Mouse (Mus musculus) T-helper 1 cell (primary cell): ENCODE measurements around the gene Rbbp8nl.

Experiments used
- in situ Hi-C: fragments of 300-600 bp; cut with MboI, MseI; formaldehyde crosslinking; loops from one replicate; pipeline ENCODE4 v1.15.1; 2025; ENCODE audit warnings: high pct_unique_total_duplicates

Gene Rbbp8nl

DNA sequence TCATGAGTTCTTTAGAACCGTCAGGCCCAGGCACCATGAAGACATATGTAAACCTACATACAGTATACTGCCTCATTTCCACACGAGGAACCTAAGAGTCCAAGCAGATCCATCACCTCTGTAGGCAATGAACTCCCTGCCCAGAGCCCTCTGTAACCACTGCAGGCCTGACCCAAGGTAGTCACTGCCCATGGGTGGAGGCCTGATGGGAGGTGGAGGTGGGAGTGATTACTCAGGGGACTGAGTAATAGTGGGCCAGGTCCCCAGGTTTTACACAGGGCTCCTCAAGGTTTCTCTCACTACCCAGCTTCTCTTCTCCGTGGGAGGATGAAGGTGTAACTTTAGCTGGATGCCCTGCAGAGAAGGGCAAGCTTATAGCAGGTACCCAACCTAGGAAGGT, 60.5 kb downstream of the Rbbp8nl start:
- in situ Hi-C loops = no loop called here

DNA sequence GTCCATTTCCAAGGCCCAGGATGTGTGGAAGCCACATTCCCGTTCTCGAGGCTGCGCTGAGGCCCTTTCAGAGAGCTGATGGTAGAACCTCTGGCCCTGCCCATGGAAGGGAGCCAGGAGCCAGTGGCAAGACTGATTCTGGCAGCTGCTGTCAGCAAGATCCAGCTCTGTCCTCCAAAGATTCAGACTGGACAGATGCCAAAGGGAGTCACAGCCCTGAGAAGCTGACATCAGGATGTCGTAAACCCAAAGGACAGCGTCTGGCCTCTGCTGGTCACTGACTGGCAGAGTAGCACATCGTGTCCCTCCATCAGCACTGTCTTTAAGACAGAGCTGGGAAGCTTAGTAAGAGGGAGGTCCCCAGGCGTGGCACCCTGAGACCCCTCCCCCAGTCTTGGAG, 61.1 kb downstream of the Rbbp8nl start:
- in situ Hi-C loops = no loop called here

DNA sequence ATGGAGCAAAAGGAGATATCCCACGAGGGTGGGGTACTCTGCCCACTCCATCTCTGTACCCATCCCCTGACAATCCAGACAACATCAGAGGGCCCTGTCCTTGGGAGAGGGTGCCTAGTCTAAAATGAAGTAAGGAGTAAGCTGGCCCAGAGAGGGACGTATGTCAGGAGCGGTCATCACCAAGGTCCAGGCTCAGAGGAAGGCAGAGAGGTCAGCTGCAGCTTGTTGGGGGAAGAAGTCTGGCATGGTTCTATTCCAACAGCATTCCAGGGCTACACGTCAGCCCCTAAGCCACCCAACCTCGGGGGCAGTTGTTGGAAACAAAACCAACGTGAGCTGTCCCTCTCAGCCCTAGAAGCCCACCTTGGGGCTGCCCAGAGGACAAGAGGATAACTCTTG, 61.6 kb downstream of the Rbbp8nl start:
- in situ Hi-C loops = no loop called here
